Mouse (Mus musculus): ENCODE measurements around the gene Mknk1. TPM values are rescaled to one million over a fixed set of nuclear protein-coding genes. Genes with fewer than 3 reads are reported as not detected.

Gene Mknk1
- polyA plus RNA-seq, 1 experiment from 2014 or later = 19.6 TPM

GRCm38 (mm10) chr4:115832040-115832439 lies 7.0 kb upstream of the Mknk1 start:
- peaks cover 6% of the 10 kb centered on the region for H3K4me1 ChIP-seq (ENCODE audit: control insufficient read depth, insufficient read depth, low read length)
- no peaks in the 10 kb centered on the region for H3K9me3 ChIP-seq (replicated peaks; ENCODE audit: control insufficient read depth, low read length)
- no peaks in the 10 kb centered on the region for H3K36me3 ChIP-seq (ENCODE audit: control insufficient read depth, insufficient read depth, low read length)
- H3K4me2 ChIP-seq (ENCODE audit: low read length) = no peak overlapping the region
- no peaks in the 10 kb centered on the region for H3K27me3 ChIP-seq (replicated peaks; ENCODE audit: control insufficient read depth, insufficient read depth, low read length)
- DNase-seq (ENCODE audit: low spot score) (no peak), ATAC-seq (no peak)
- whole genome bisulfite sequencing = 60% methylated on average over 2 of the region's 2 CpGs
- H3K27ac ChIP-seq (ENCODE audit: low read depth, low read length) = no peak overlapping the region
- no peak overlapping the region for H3K9ac ChIP-seq (ENCODE audit: low read length)
- no peak overlapping the region for H3K4me3 ChIP-seq (ENCODE audit: low read depth, low read length)

GRCm38 (mm10) chr4:115835576-115835975 lies 3.4 kb upstream of the Mknk1 start:
- Histone ChIP-seq H3K27me3 (replicated peaks; ENCODE audit: control insufficient read depth, insufficient read depth, low read length) (no peaks in the 10 kb centered on the region), H3K9me3 (replicated peaks; ENCODE audit: control insufficient read depth, low read length) (no peaks in the 10 kb centered on the region), H3K4me2 (ENCODE audit: low read length) (no peak overlapping the region), H3K27ac (ENCODE audit: low read depth, low read length) (no peak overlapping the region), H3K4me3 (ENCODE audit: low read depth, low read length) (no peak overlapping the region), H3K4me1 (ENCODE audit: control insufficient read depth, insufficient read depth, low read length) (peaks cover 6% of the 10 kb centered on the region; the same call in 1 of the 2 replicates), H3K9ac (ENCODE audit: low read length) (no peak overlapping the region), H3K36me3 (ENCODE audit: control insufficient read depth, insufficient read depth, low read length) (no peaks in the 10 kb centered on the region)
- WGBS = 84% methylated on average over 2 of the region's 2 CpGs
- no peak for ATAC-seq
- DNase-seq (ENCODE audit: low spot score) = no peak

DNA sequence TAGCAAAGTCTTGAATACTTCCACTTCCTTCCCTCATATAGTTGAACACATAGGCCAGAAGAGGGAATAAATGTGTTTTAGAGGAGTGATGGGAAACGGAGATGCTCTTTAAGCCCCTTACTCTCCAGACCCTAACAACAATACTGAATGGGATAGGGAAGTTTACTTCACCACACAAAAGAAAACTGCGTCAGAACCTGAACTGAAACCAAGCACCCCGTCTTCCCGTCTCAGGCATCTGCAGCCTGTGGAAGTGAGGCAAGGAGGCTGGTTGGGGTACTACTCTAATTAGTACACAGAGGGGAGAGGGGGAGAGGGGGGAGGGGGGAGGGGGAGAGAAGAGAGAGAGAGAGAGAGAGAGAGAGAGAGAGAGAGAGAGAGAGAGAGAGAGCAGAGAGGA lies 802 bp upstream of the Mknk1 start:
- Histone ChIP-seq H3K9ac (ENCODE audit: low read length) (no peak overlapping the region), H3K9me3 (replicated peaks; ENCODE audit: control insufficient read depth, low read length) (no peaks in the 10 kb centered on the region), H3K36me3 (ENCODE audit: control insufficient read depth, insufficient read depth, low read length) (no peaks in the 10 kb centered on the region), H3K27ac (ENCODE audit: low read depth, low read length) (no peak overlapping the region), H3K4me2 (ENCODE audit: low read length) (peak overlapping the region; percentile 65; the same call in 1 of the 2 replicates), H3K4me3 (ENCODE audit: low read depth, low read length) (no peak overlapping the region), H3K27me3 (replicated peaks; ENCODE audit: control insufficient read depth, insufficient read depth, low read length) (no peaks in the 10 kb centered on the region), H3K4me1 (ENCODE audit: control insufficient read depth, insufficient read depth, low read length) (peaks cover 6% of the 10 kb centered on the region; the same call in 1 of the 2 replicates)
- ATAC-seq (no peak), DNase-seq (ENCODE audit: low spot score) (no peak)
- WGBS = 55% methylated on average over 4 of the region's 4 CpGs

GRCm38 (mm10) chr4:115839956-115840355 lies 958 bp downstream of the Mknk1 start:
- Histone ChIP-seq H3K27me3 (replicated peaks; ENCODE audit: control insufficient read depth, insufficient read depth, low read length) (no peaks in the 10 kb centered on the region), H3K27ac (ENCODE audit: low read depth, low read length) (no peak overlapping the region), H3K4me2 (ENCODE audit: low read length) (peak overlapping the region; percentile 65), H3K9ac (ENCODE audit: low read length) (peak overlapping the region; percentile 72; the same call in 1 of the 2 replicates), H3K4me1 (ENCODE audit: control insufficient read depth, insufficient read depth, low read length) (peaks cover 6% of the 10 kb centered on the region; the same call in 1 of the 2 replicates), H3K36me3 (ENCODE audit: control insufficient read depth, insufficient read depth, low read length) (no peaks in the 10 kb centered on the region), H3K4me3 (ENCODE audit: low read depth, low read length) (peak overlapping the region; percentile 58), H3K9me3 (replicated peaks; ENCODE audit: control insufficient read depth, low read length) (no peaks in the 10 kb centered on the region)
- no peak for ATAC-seq
- WGBS = 65% methylated on average over 4 of the region's 4 CpGs
- no peak for DNase-seq (ENCODE audit: low spot score)

- WGBS = 95% methylated on average over 4 of the region's 4 CpGs
- H3K27me3 ChIP-seq (replicated peaks; ENCODE audit: control insufficient read depth, insufficient read depth, low read length) = no peaks in the 10 kb centered on the region
Observed at GRCm38 (mm10) chr4:115840842-115841241, 1.8 kb downstream of the Mknk1 start.

DNA sequence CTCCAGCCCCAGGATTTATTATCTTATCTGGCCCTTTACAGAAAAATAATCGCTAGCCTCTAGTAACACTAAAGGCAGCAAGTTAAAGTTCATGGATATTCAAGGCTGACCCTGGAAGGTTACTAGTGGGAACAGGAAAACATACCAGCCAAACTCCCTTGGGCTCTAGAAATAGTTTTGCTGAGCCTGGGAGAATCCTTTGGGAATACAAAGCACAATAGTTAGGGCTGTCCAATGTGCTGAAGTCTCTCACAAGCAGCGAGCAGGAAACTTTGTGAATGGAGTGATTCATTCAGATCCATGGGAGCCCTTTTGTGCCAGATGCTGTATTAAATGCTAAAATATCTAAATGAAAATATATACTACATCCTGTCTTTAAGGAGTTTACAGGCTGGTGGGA lies 7.7 kb downstream of the Mknk1 start:
- Histone ChIP-seq H3K27ac (ENCODE audit: low read depth, low read length) (no peak overlapping the region), H3K9me3 (replicated peaks; ENCODE audit: control insufficient read depth, low read length) (no peaks in the 10 kb centered on the region), H3K27me3 (replicated peaks; ENCODE audit: control insufficient read depth, insufficient read depth, low read length) (no peaks in the 10 kb centered on the region), H3K4me2 (ENCODE audit: low read length) (no peak overlapping the region), H3K36me3 (ENCODE audit: control insufficient read depth, insufficient read depth, low read length) (peaks cover 13% of the 10 kb centered on the region), H3K4me1 (ENCODE audit: control insufficient read depth, insufficient read depth, low read length) (no peaks in the 10 kb centered on the region; the same call in 1 of the 2 replicates), H3K9ac (ENCODE audit: low read length) (no peak overlapping the region), H3K4me3 (ENCODE audit: low read depth, low read length) (no peak overlapping the region)
- DNase-seq (ENCODE audit: low spot score) (no peak), ATAC-seq (no peak)
- WGBS = 56% methylated on average over 2 of the region's 2 CpGs

More at GRCm38 (mm10) chr4:115840842-115841241, 1.8 kb downstream of the Mknk1 start:
- Histone ChIP-seq H3K27ac (ENCODE audit: low read depth, low read length) (no peak overlapping the region), H3K36me3 (ENCODE audit: control insufficient read depth, insufficient read depth, low read length) (no peaks in the 10 kb centered on the region), H3K4me2 (ENCODE audit: low read length) (no peak overlapping the region), H3K4me1 (ENCODE audit: control insufficient read depth, insufficient read depth, low read length) (peaks cover 6% of the 10 kb centered on the region; the same call in 1 of the 2 replicates), H3K4me3 (ENCODE audit: low read depth, low read length) (no peak overlapping the region), H3K9ac (ENCODE audit: low read length) (no peak overlapping the region), H3K9me3 (replicated peaks; ENCODE audit: control insufficient read depth, low read length) (no peaks in the 10 kb centered on the region)
- ATAC-seq (no peak), DNase-seq (ENCODE audit: low spot score) (no peak)

DNA sequence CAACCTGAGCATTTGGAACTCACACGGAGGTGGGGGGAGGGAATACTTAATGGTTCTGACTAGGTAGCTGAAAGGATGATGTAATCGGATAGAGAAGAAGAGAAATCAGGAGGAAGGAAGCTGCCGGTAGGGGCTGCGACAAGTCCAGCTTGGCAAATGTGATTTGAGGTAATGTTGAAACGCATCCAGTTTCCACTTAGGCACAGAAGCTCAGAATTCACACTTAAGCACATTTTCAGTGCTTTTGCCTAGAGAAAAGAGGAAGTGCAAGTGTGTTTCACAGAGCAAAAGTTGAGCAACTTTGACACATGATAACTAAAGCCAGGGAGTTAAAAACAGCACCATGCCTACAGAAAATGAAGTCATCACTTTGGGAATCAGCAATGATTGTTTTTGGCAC lies 8.4 kb downstream of the Mknk1 start:
- Histone ChIP-seq H3K27me3 (replicated peaks; ENCODE audit: control insufficient read depth, insufficient read depth, low read length) (no peaks in the 10 kb centered on the region), H3K4me2 (ENCODE audit: low read length) (no peak overlapping the region), H3K4me3 (ENCODE audit: low read depth, low read length) (no peak overlapping the region), H3K9me3 (replicated peaks; ENCODE audit: control insufficient read depth, low read length) (no peaks in the 10 kb centered on the region), H3K36me3 (ENCODE audit: control insufficient read depth, insufficient read depth, low read length) (peaks cover 17% of the 10 kb centered on the region), H3K4me1 (ENCODE audit: control insufficient read depth, insufficient read depth, low read length) (no peaks in the 10 kb centered on the region; the same call in 1 of the 2 replicates), H3K9ac (ENCODE audit: low read length) (no peak overlapping the region), H3K27ac (ENCODE audit: low read depth, low read length) (no peak overlapping the region)
- ATAC-seq (no peak), DNase-seq (ENCODE audit: low spot score) (peak; percentile 50)
- 32% methylated on average over 5 of the region's 5 CpGs for WGBS

DNA sequence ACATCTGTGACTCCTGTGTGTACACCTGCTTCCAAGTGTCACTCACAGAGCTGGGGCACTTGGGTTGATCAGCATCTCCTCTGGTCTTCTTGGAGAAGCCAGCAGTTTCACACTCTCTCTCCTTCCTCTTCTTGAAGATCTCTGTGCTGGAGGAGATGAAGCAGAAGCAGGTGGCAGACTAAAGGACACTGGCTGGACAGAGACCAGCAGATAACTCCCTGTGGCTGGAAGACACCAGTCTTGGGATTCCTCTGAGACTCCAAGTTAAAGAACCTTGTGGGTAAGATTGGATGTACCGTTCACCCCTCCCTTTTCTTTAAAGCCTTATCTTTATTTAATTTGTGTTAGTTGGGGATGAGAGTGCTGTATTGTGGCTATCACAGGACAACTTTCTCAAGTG lies 9.1 kb downstream of the Mknk1 start:
- H3K4me3 ChIP-seq (ENCODE audit: low read depth, low read length) = no peak overlapping the region
- 92% methylated on average over 1 of the region's 1 CpGs for WGBS
- H3K4me1 ChIP-seq (ENCODE audit: control insufficient read depth, insufficient read depth, low read length) = no peaks in the 10 kb centered on the region; the same call in 1 of the 2 replicates
- ATAC-seq = no peak
- no peak overlapping the region for H3K4me2 ChIP-seq (ENCODE audit: low read length)
- no peak overlapping the region for H3K27ac ChIP-seq (ENCODE audit: low read depth, low read length)
- H3K9ac ChIP-seq (ENCODE audit: low read length) = no peak overlapping the region
- H3K27me3 ChIP-seq (replicated peaks; ENCODE audit: control insufficient read depth, insufficient read depth, low read length) = no peaks in the 10 kb centered on the region
- peaks cover 17% of the 10 kb centered on the region for H3K36me3 ChIP-seq (ENCODE audit: control insufficient read depth, insufficient read depth, low read length)
- DNase-seq (ENCODE audit: low spot score) = no peak
- H3K9me3 ChIP-seq (replicated peaks; ENCODE audit: control insufficient read depth, low read length) = no peaks in the 10 kb centered on the region

GRCm38 (mm10) chr4:115848990-115849677 lies 10.1 kb downstream of the Mknk1 start:
- ATAC-seq (no peak), DNase-seq (ENCODE audit: low spot score) (no peak)
- H3K4me3 ChIP-seq (ENCODE audit: low read depth, low read length) = no peak overlapping the region
- 81% methylated on average over 8 of the region's 8 CpGs for WGBS
- no peaks in the 10 kb centered on the region for H3K27me3 ChIP-seq (replicated peaks; ENCODE audit: control insufficient read depth, insufficient read depth, low read length)
- H3K36me3 ChIP-seq (ENCODE audit: control insufficient read depth, insufficient read depth, low read length) = peaks cover 17% of the 10 kb centered on the region
- H3K4me2 ChIP-seq (ENCODE audit: low read length) = no peak overlapping the region
- no peak overlapping the region for H3K27ac ChIP-seq (ENCODE audit: low read depth, low read length)
- no peaks in the 10 kb centered on the region; the same call in 1 of the 2 replicates for H3K4me1 ChIP-seq (ENCODE audit: control insufficient read depth, insufficient read depth, low read length)
- no peak overlapping the region for H3K9ac ChIP-seq (ENCODE audit: low read length)
- H3K9me3 ChIP-seq (replicated peaks; ENCODE audit: control insufficient read depth, low read length) = no peaks in the 10 kb centered on the region

All from forebrain, embryonic 14.5 days (tissue).